Mouse (Mus musculus) CD8-positive naive resting alpha-beta T cell, adult 2 months (primary cell): ENCODE measurements around the gene Ttll6.
A peak's percentile ranks its signal among the peaks of the same experiment; 100 is the strongest.
"Not testable (repeated sequence)": the region's sequence is repeated elsewhere in the genome, so short reads cannot be mapped to it uniquely, and the experiment has no call there.

Experiments used
- DNase-seq, 2 experiments: peaks; one replicate each; pipeline ENCODE4 v3.0.0; 2022; ENCODE audit warnings: low read depth in 2 of 2, low spot score in 2 of 2

Ttll6 gene

DNA sequence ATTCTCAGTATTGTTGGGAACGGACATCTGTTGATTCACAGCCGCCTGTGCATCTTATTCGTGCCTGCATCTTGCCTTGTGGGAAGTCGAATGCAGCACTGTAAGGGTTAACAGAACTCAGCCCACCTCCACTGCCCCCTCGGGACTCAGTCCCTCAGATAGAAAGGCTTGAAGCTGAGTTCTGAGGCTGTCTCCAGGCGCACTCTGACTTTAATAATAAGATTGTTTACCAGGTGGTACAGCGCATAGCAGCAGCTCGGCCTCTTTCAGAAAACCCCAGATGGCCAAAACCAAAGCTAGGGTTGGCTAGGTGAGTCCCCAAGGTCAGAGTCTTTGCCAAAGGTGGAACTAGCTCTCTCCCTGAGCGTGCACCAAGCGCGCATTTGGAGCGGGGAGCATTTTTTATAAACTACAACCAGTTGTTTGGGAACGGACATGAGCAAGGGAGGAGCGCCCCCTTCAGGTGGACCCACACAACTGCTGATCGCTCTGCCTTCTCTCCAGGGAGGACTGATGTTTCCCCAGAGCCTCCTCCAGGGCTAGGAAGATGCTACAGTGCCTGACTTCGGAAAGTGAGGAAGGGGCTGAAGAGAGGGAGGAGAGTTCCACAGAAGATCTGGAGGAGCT lies at the start of gene Ttll6:
Ttll6 (plus strand) TSS at position 548 of the 627 bp plus-strand sequence.
- peak in 1 of 2 experiments; percentile 27 for DNase-seq

GRCm38 (mm10) chr11:96087981-96088380 lies 45.6 kb upstream of the Ttll6 start:
- no peak for DNase-seq

GRCm38 (mm10) chr11:96091073-96091472 lies 42.5 kb upstream of the Ttll6 start:
- no peak for DNase-seq

- DNase-seq: no peak
Observed at GRCm38 (mm10) chr11:96092674-96093291, 40.8 kb upstream of the Ttll6 start.

- DNase-seq: peak; percentile 9 to 29
Observed at GRCm38 (mm10) chr11:96093361-96093760, 40.2 kb upstream of the Ttll6 start.

DNA sequence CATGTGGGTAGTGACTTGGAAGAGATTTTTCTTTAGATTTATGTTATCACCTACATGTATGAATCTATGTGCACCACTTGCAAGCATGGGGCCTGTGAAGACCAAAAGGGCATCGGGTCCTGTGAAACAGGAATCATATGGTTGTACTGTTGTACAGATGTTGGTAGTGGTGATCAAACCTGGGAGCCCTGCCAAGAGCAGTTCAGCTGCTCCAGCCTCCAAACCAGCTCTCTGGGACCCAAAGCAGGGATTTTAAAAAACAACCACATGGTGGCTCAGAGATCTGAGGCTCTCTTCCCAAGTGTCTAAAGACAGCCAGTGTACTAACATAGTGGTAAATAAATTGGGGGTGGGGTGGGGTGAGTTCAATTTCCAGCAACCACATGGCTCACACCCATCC lies 25.2 kb upstream of the Ttll6 start:
- no peak for DNase-seq

- DNase-seq: not testable (repeated sequence)
Observed at GRCm38 (mm10) chr11:96110950-96111349, 22.6 kb upstream of the Ttll6 start.

DNA sequence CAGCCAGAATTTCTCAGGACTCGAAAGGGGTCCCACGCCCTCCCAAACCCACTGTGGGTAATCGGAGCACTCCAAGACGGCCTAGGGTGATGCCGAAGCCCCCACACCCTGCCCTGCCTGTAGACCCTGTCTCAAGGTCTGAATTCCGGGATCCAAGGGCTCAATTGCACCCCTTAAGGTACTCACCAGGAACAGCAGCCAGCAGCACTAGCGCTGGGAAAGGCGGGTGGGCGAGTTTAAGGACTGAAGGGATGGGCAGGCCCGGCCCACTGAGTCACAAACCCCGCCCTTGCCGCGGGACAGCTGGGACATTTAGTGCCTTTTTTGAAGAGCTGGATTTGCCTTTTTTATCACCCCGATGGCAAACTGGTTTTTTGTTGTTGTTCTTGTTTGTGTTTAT lies 21.8 kb upstream of the Ttll6 start, which contains the start of gene Calcoco2:
Calcoco2 (minus strand) TSS at position 214 of the 400 bp plus-strand sequence.
- DNase-seq: no peak

DNA sequence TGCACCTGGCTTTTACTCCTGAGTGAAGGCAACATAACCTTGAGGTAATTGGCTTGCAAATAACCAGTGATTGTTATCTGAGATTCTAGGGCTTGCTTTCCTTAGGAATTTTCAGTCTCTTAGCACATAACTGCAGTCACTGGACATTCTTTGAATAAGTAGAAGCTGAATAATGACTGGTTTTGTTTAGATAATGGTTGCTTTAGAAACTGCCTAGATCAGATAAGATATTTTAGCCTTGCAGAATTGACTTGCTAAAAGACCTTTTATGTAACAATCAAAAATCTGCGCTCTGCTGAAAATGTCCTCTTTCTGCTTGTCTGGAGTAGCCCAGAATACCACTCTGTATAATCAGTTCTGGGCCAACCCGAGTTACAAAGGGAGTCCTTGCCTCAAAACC lies 19.5 kb upstream of the Ttll6 start:
- no peak for DNase-seq

GRCm38 (mm10) chr11:96115416-96115815 lies 18.2 kb upstream of the Ttll6 start:
- DNase-seq: no peak

DNA sequence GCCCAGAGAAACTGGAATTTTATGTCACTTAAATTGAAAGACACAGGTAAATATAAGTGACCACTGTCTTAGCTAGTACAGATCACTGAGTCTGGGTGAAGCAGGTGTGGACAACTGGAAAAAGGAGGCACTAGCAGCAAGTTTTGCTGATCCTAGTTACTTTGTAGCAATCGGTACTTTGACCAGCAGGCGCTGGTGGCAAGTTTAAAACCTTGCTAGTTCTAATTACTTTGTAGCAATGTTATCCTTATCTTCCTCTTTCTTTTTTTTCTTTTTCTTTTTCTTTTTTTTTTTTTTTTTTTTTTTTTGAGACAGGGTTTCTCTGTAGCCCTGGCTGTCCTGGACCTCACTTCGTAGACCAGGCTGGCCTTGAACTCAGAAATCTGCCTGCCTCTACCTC lies 17.5 kb upstream of the Ttll6 start:
- DNase-seq: no peak

DNA sequence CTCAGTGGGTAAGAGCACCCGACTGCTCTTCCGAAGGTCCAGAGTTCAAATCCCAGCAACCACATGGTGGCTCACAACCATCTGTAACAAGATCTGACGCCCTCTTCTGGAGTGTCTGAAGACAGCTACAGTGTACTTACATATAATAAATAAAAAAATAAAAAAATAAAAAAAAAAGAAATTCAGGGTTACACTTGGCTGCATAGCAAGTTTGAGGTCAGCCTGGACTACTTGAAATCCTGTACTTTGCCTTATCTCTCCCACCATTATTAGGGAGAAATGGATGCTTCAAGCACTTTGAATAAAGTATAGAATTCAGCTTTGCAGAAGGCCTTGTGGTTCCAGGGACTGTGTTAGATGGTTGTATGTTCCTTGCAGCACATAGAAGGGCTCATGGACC lies 16.7 kb upstream of the Ttll6 start:
- not testable (repeated sequence) for DNase-seq

GRCm38 (mm10) chr11:96119401-96119800 lies 14.2 kb upstream of the Ttll6 start:
- no peak for DNase-seq

GRCm38 (mm10) chr11:96122806-96123205 lies 10.8 kb upstream of the Ttll6 start:
- not testable (repeated sequence) for DNase-seq

GRCm38 (mm10) chr11:96124052-96124914 lies 9.3 kb upstream of the Ttll6 start:
- peak in 1 of 2 experiments; percentile 1 for DNase-seq

GRCm38 (mm10) chr11:96130606-96131005 lies 3.0 kb upstream of the Ttll6 start:
- no peak for DNase-seq

- DNase-seq: no peak
Observed at GRCm38 (mm10) chr11:96135847-96136246, 2.3 kb downstream of the Ttll6 start.

DNA sequence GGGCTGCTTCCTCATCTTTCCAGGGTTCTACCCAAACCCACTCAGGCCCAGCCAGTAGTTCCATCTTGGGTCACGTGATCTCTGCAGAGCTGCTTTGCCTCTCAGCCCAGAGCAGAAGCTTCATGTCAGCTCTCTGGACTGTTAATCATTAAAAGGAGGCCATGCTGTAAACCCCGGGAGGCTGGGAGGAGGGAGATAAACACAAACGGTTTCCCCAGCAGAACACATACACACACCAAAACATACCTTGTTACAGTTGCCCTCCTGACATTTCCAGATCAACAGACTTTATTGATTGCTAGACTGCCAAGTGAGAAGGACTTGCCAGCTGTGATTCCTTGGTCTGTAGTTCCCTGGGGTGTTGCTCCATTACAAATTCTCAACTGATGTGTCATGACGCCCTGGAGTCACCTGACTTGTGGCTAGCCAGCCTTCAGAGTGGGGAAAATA lies 7.2 kb downstream of the Ttll6 start:
- no peak for DNase-seq

DNA sequence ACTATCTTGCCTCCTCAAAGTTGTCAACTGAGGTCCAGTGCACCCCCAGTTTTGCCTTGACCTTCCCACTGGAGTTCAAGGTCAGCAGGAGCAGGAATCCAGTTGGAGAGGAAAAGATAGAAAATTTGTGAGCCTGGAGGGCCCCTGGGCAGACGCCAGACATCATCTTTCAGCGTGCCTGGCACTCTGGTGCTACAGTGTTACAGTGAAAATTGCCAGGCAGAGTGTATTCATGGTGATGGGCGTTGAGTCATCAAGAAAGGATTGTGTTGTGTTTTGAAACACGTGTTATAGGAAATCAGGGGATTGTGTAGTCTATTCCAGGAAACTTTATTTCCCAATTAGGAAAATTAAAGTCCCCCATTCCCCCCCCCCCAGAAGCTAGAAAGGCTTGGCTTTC lies 10.2 kb downstream of the Ttll6 start:
- no peak for DNase-seq

DNA sequence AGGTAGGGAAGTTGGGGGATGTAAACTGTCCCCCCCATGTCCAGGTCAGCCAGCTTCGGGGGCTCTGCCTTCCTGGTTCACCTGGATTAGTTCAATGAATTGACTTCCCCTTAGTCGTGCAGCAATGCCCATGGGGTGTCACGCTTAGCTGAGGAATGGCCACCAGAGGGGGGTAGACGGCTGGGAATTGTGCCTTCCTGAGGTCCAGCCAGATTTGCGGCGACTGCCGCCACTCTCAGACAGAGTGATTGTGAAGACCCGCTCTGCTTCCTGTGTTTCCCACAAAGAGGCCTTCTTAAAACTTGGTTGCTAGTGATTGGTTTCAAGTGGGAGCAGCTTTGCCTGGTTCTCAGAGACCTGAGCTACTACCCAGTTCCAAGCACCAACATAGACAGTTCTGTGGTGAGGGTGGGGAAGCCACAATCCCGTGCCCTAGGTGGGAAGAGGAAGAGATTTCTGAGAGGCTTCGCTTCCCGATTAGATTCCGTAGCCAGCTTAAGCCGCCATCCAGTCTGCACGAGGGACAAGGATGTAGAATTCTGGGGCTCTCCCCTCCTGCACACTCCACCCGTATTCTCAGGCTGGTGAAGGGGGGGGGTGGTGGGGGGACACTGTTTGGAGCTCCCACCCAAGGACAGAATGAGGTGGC lies 12.2 kb downstream of the Ttll6 start:
- peak in 1 of 2 experiments; percentile 7 for DNase-seq

DNA sequence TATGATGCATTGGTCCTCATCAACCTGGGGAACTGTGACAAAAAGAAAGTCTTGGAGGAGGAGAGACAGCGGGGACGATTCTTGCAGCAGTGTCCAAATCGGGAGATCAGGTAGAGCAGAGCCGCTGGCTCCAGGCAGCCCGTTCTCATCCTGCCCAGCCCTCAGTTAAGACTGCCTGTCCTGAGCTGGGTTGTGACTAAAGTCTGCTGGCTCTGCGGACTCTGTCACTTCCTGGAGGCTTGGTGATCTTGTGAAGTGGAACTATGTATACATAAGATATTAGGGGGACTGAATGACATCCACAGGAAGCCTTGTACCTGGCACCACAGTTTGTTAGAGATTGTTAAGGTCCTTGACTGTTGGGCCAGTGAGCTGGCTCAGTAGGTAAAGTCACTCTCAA lies 13.9 kb downstream of the Ttll6 start:
- no peak for DNase-seq
